Mouse (Mus musculus) fat pad, adult 2 months (tissue): ENCODE data around the gene 1700028K03Rik.

Experiments used
- DNase-seq: peaks from one replicate; pipeline ENCODE4 v3.0.0-alpha.2; 2011; ENCODE audit warnings: low read depth, low spot score; ENCODE audit errors: extremely low read depth

1700028K03Rik gene

GRCm38 (mm10) chr5:107534581-107534980, at the start of gene 1700028K03Rik:
TSS of gene 1700028K03Rik (plus strand) at chr5:107534709.
- no peak for DNase-seq

GRCm38 (mm10) chr5:107488996-107489395, 45.5 kb upstream of the 1700028K03Rik start:
- no peak for DNase-seq

GRCm38 (mm10) chr5:107491036-107491435, 43.5 kb upstream of the 1700028K03Rik start:
- DNase-seq, result no peak

GRCm38 (mm10) chr5:107492471-107492870, 42.0 kb upstream of the 1700028K03Rik start:
- no peak for DNase-seq

GRCm38 (mm10) chr5:107494759-107495158, 39.8 kb upstream of the 1700028K03Rik start:
- DNase-seq, result no peak

GRCm38 (mm10) chr5:107496047-107496446, 38.5 kb upstream of the 1700028K03Rik start:
- DNase-seq, result no peak

GRCm38 (mm10) chr5:107497519-107498501, 36.7 kb upstream of the 1700028K03Rik start:
- DNase-seq, result no peak

GRCm38 (mm10) chr5:107498806-107499310, 35.7 kb upstream of the 1700028K03Rik start:
- DNase-seq, result no peak

- DNase-seq, result no peak
Observed at GRCm38 (mm10) chr5:107499891-107500535, 34.5 kb upstream of the 1700028K03Rik start.

GRCm38 (mm10) chr5:107500741-107501140, 33.8 kb upstream of the 1700028K03Rik start:
- DNase-seq, result no peak

- no peak for DNase-seq
Observed at GRCm38 (mm10) chr5:107507321-107507720, 27.2 kb upstream of the 1700028K03Rik start, which contains the start of gene Gm42669. TSS of gene Gm42669 (plus strand) at chr5:107507621.

- DNase-seq, result no peak
Observed at GRCm38 (mm10) chr5:107510503-107510902, 24.0 kb upstream of the 1700028K03Rik start.

GRCm38 (mm10) chr5:107511326-107511725, 23.2 kb upstream of the 1700028K03Rik start:
- DNase-seq, result no peak

GRCm38 (mm10) chr5:107513583-107513982, 20.9 kb upstream of the 1700028K03Rik start:
- peak; percentile 14 for DNase-seq

- DNase-seq, result no peak
Observed at GRCm38 (mm10) chr5:107515453-107515852, 19.1 kb upstream of the 1700028K03Rik start.

- DNase-seq, result no peak
Observed at GRCm38 (mm10) chr5:107516087-107516486, 18.4 kb upstream of the 1700028K03Rik start.

- no peak for DNase-seq
Observed at GRCm38 (mm10) chr5:107518602-107519001, 15.9 kb upstream of the 1700028K03Rik start.

- no peak for DNase-seq
Observed at GRCm38 (mm10) chr5:107521386-107521785, 13.1 kb upstream of the 1700028K03Rik start.

- DNase-seq, result no peak
Observed at GRCm38 (mm10) chr5:107521897-107522296, 12.6 kb upstream of the 1700028K03Rik start.

GRCm38 (mm10) chr5:107524281-107524680, 10.2 kb upstream of the 1700028K03Rik start:
- DNase-seq, result no peak

GRCm38 (mm10) chr5:107528856-107529255, 5.7 kb upstream of the 1700028K03Rik start:
- no peak for DNase-seq

- DNase-seq, result no peak
Observed at GRCm38 (mm10) chr5:107533590-107533989, 919 bp upstream of the 1700028K03Rik start.
